Mouse (Mus musculus): ENCODE measurements around the gene Tbca.

- TF ChIP-seq CTCF (IDR thresholded peaks at IDR 0.05) (no peak), EP300 (IDR thresholded peaks at IDR 0.05) (no peak)
Measured at GRCm38 (mm10) chr13:94847870-94848269, 59.2 kb downstream of the Tbca start.
